Mouse (Mus musculus) neural tube, embryonic 12.5 days (tissue): ENCODE measurements at regions not wholly inside any gene's neighbourhood (a gene's known extent, or its start where the extent isn't known, plus 50 kb on each side); places are given as distances from the start of the nearest gene placed in this dataset.
A peak's percentile ranks its signal among the peaks of the same experiment; 100 is the strongest.

Experiments
- ATAC-seq: fragments of 200-750 bp; cut with Nextera tagmentation; 2 replicates; pipeline ENCODE4 v1.8.0; 2017; ENCODE audit warnings: low read depth, mild to moderate bottlenecking, moderate TSS enrichment, moderate library complexity; ENCODE audit not compliant: low FRiP score
- H3K27ac ChIP-seq: fragments of 300-500 bp; sonication (generic); 2 replicates; pipeline ENCODE4 v1.5.1; 2016
- H3K27me3 ChIP-seq: fragments of 300-500 bp; sonication (generic); replicated peaks from 2 replicates; pipeline ENCODE4 v1.6.1; 2016; ENCODE audit warnings: mild to moderate bottlenecking
- H3K36me3 ChIP-seq: fragments of 300-500 bp; sonication (generic); 2 replicates; pipeline ENCODE4 v1.6.1; 2016; ENCODE audit warnings: mild to moderate bottlenecking
- H3K4me1 ChIP-seq: fragments of 300-500 bp; sonication (generic); 2 replicates; pipeline ENCODE4 v1.6.1; 2016
- H3K4me2 ChIP-seq: fragments of 300-500 bp; sonication (generic); replicated peaks from 2 replicates; pipeline ENCODE4 v1.6.1; 2016; ENCODE audit warnings: mild to moderate bottlenecking
- H3K4me3 ChIP-seq: fragments of 300-500 bp; sonication (generic); 2 replicates; pipeline ENCODE4 v1.5.1; 2016
- H3K9ac ChIP-seq: fragments of 300-500 bp; sonication (generic); 2 replicates; pipeline ENCODE4 v1.6.1; 2016; ENCODE audit warnings: mild to moderate bottlenecking
- H3K9me3 ChIP-seq: fragments of 300-500 bp; sonication (generic); 2 replicates; pipeline ENCODE4 v1.6.1; 2016; ENCODE audit warnings: mild to moderate bottlenecking
- WGBS: fragments of 180-500 bp; shearing (Covaris S2); methylation state at CpG from one replicate; pipeline ENCODE4 v1.1.7; 2016; 5-methylcytosine and 5-hydroxymethylcytosine counted together

- Histone ChIP-seq H3K36me3 (no peaks in the 10 kb centered on the region), H3K4me3 (no peak overlapping the region), H3K4me2 (peak overlapping the region; percentile 31), H3K9ac (no peak overlapping the region), H3K4me1 (peaks cover 8% of the 10 kb centered on the region; the same call in 1 of the 2 replicates), H3K27ac (no peak overlapping the region), H3K27me3 (no peaks in the 10 kb centered on the region), H3K9me3 (no peaks in the 10 kb centered on the region)
- WGBS, result 9% methylated on average over 11 of the region's 11 CpGs
- no peak for ATAC-seq
These were observed 94.1 kb upstream of the Fbxo11 start for GRCm38 (mm10) chr17:88159212-88159668.

- Histone ChIP-seq H3K4me2 (peak overlapping the region; percentile 31), H3K9ac (no peak overlapping the region), H3K27me3 (no peaks in the 10 kb centered on the region), H3K27ac (no peak overlapping the region), H3K9me3 (no peaks in the 10 kb centered on the region), H3K36me3 (no peaks in the 10 kb centered on the region), H3K4me1 (peaks cover 8% of the 10 kb centered on the region; the same call in 1 of the 2 replicates), H3K4me3 (no peak overlapping the region)
- ATAC-seq, result no peak
- 49% methylated on average over 19 of the region's 19 CpGs for WGBS
These were observed 95.0 kb upstream of the Fbxo11 start for GRCm38 (mm10) chr17:88159851-88160676.

GRCm38 (mm10) chr17:88160677-88161001 lies 95.5 kb upstream of the Fbxo11 start:
- Histone ChIP-seq H3K9ac (no peak overlapping the region), H3K27ac (no peak overlapping the region), H3K27me3 (no peaks in the 10 kb centered on the region), H3K4me3 (no peak overlapping the region), H3K36me3 (no peaks in the 10 kb centered on the region), H3K9me3 (no peaks in the 10 kb centered on the region), H3K4me1 (peaks cover 8% of the 10 kb centered on the region; the same call in 1 of the 2 replicates), H3K4me2 (no peak overlapping the region)
- WGBS, result 86% methylated on average over 14 of the region's 14 CpGs
- ATAC-seq, result no peak

GRCm38 (mm10) chr17:88161766-88162165 lies 96.7 kb upstream of the Fbxo11 start:
- no peak for ATAC-seq
- H3K36me3 ChIP-seq, result no peaks in the 10 kb centered on the region
- H3K4me1 ChIP-seq, result peaks cover 8% of the 10 kb centered on the region; the same call in 1 of the 2 replicates
- H3K4me3 ChIP-seq, result no peak overlapping the region
- WGBS, result 80% methylated on average over 8 of the region's 8 CpGs
- no peak overlapping the region for H3K4me2 ChIP-seq
- H3K27me3 ChIP-seq, result no peaks in the 10 kb centered on the region
- H3K9ac ChIP-seq, result no peak overlapping the region
- no peaks in the 10 kb centered on the region for H3K9me3 ChIP-seq
- no peak overlapping the region for H3K27ac ChIP-seq

GRCm38 (mm10) chr17:88164805-88165204 lies 99.7 kb upstream of the Fbxo11 start:
- Histone ChIP-seq H3K4me3 (no peak overlapping the region), H3K4me1 (no peaks in the 10 kb centered on the region), H3K36me3 (no peaks in the 10 kb centered on the region), H3K9me3 (no peaks in the 10 kb centered on the region), H3K27me3 (no peaks in the 10 kb centered on the region), H3K4me2 (no peak overlapping the region), H3K27ac (no peak overlapping the region), H3K9ac (no peak overlapping the region)
- peak; percentile 9; the same call in 1 of the 2 replicates for ATAC-seq
- WGBS, result 79% methylated on average over 4 of the region's 4 CpGs

- ATAC-seq, result no peak
- WGBS, result 87% methylated on average over 6 of the region's 6 CpGs
These were observed 100.7 kb upstream of the Fbxo11 start for GRCm38 (mm10) chr17:88165811-88166210.

GRCm38 (mm10) chr17:88168262-88169096 lies 103.4 kb upstream of the Fbxo11 start:
- Histone ChIP-seq H3K27ac (no peak overlapping the region), H3K9me3 (no peaks in the 10 kb centered on the region), H3K27me3 (no peaks in the 10 kb centered on the region), H3K36me3 (no peaks in the 10 kb centered on the region), H3K4me3 (no peak overlapping the region), H3K4me2 (no peak overlapping the region), H3K9ac (no peak overlapping the region), H3K4me1 (no peaks in the 10 kb centered on the region)
- no peak for ATAC-seq
- 82% methylated on average over 8 of the region's 8 CpGs for WGBS

More at GRCm38 (mm10) chr17:88165811-88166210, 100.7 kb upstream of the Fbxo11 start:
- Histone ChIP-seq H3K4me2 (no peak overlapping the region), H3K36me3 (no peaks in the 10 kb centered on the region), H3K9ac (no peak overlapping the region), H3K4me3 (no peak overlapping the region), H3K27ac (no peak overlapping the region), H3K9me3 (no peaks in the 10 kb centered on the region), H3K27me3 (no peaks in the 10 kb centered on the region), H3K4me1 (no peaks in the 10 kb centered on the region)

- Histone ChIP-seq H3K4me3 (no peak overlapping the region), H3K27me3 (no peaks in the 10 kb centered on the region)
- 91% methylated on average over 3 of the region's 3 CpGs for WGBS
These were observed 106.5 kb upstream of the Fbxo11 start for GRCm38 (mm10) chr17:88171606-88172005.

GRCm38 (mm10) chr17:88173354-88174032 lies 108.4 kb upstream of the Fbxo11 start:
- 79% methylated on average over 4 of the region's 4 CpGs for WGBS
- Histone ChIP-seq H3K9me3 (no peaks in the 10 kb centered on the region), H3K4me1 (no peaks in the 10 kb centered on the region), H3K4me3 (no peak overlapping the region), H3K4me2 (no peak overlapping the region), H3K9ac (no peak overlapping the region), H3K36me3 (no peaks in the 10 kb centered on the region), H3K27ac (no peak overlapping the region), H3K27me3 (no peaks in the 10 kb centered on the region)
- ATAC-seq, result no peak

More at GRCm38 (mm10) chr17:88171606-88172005, 106.5 kb upstream of the Fbxo11 start:
- Histone ChIP-seq H3K36me3 (no peaks in the 10 kb centered on the region), H3K27ac (no peak overlapping the region), H3K9ac (no peak overlapping the region), H3K9me3 (no peaks in the 10 kb centered on the region), H3K4me2 (no peak overlapping the region), H3K4me1 (no peaks in the 10 kb centered on the region)
- ATAC-seq, result no peak

GRCm38 (mm10) chr17:88174242-88174679 lies 109.2 kb upstream of the Fbxo11 start:
- Histone ChIP-seq H3K4me1 (no peaks in the 10 kb centered on the region), H3K9ac (no peak overlapping the region), H3K9me3 (no peaks in the 10 kb centered on the region), H3K27ac (no peak overlapping the region), H3K36me3 (no peaks in the 10 kb centered on the region), H3K4me3 (no peak overlapping the region), H3K27me3 (no peaks in the 10 kb centered on the region), H3K4me2 (no peak overlapping the region)
- WGBS, result 85% methylated on average over 10 of the region's 10 CpGs
- ATAC-seq, result no peak

- Histone ChIP-seq H3K36me3 (no peaks in the 10 kb centered on the region), H3K4me1 (no peaks in the 10 kb centered on the region), H3K9me3 (no peaks in the 10 kb centered on the region), H3K9ac (no peak overlapping the region), H3K27me3 (no peaks in the 10 kb centered on the region), H3K27ac (no peak overlapping the region), H3K4me3 (no peak overlapping the region), H3K4me2 (no peak overlapping the region)
- ATAC-seq, result no peak
- 90% methylated on average over 4 of the region's 4 CpGs for WGBS
These were observed 111.0 kb upstream of the Fbxo11 start for GRCm38 (mm10) chr17:88175951-88176623.
